Mouse (Mus musculus): ENCODE results near the gene 1700001O22Rik. TPM values are rescaled to one million over a fixed set of nuclear protein-coding genes. Genes with fewer than 3 reads are reported as not detected.

The 1700001O22Rik gene
- polyA plus RNA-seq, 1 experiment from 2014 or later: 3.7 TPM

DNA sequence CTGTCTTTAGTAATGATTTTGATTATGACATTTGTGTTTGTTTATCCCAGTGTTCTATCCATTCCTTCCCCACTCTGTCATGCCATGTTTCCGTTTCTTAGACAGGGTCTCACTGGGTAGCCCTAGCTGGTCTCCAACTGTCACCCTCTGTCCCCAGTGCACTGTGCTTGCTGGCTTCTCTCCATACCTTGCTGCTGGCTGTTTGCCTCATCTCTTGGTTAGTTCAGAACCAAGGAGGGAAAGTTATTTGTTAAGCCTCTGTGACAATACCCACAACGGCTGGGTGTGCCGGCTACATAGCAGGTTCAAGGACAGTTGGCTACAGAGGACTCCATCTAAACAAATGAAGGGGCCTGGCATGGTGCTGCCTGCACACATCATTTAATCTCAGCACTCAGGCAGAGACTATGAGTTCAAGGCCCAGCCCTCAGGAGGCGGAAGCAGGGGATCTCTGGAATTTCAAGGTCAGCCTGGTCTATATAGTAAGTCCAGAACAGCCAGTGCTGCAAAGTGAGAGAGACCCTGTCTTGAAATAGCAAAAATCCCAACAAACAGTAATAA lies 55.8 kb downstream of the 1700001O22Rik start:
- ATAC-seq (ENCODE audit: insufficient number of reproducible peaks, low FRiP score, low TSS enrichment, low read depth): no peak
- H3K9ac ChIP-seq: no peak overlapping the region

More for the DNA sequence above, 55.8 kb downstream of the 1700001O22Rik start:
- Histone ChIP-seq H3K36me3 (no peaks in the 10 kb centered on the region), H3K9me3 (replicated peaks) (no peaks in the 10 kb centered on the region), H3K27me3 (no peaks in the 10 kb centered on the region), H3K4me3 (replicated peaks) (no peak overlapping the region), H3K4me2 (replicated peaks) (no peak overlapping the region), H3K4me1 (peaks cover 18% of the 10 kb centered on the region), H3K27ac (replicated peaks) (no peak overlapping the region)
- 82% methylated on average over 4 of the region's 4 CpGs for WGBS

Other genes with a start within 250 kb of the 1700001O22Rik start
- 1.8 and 3.2 TPM in 2 replicates for gene Cstad, start 208.6 kb downstream of the 1700001O22Rik start, polyA plus RNA-seq (2015; fragmentation: Nextera tagmentation; extraction: Ambion mirVana)
- gene Ntmt1, start 4.2 kb upstream of the 1700001O22Rik start, polyA plus RNA-seq (2015; fragmentation: Nextera tagmentation; extraction: Ambion mirVana): 85.9 and 87.0 TPM in 2 replicates
- 37.8 and 37.9 TPM in 2 replicates for gene Asb6, start 26.7 kb upstream of the 1700001O22Rik start, polyA plus RNA-seq (2015; fragmentation: Nextera tagmentation; extraction: Ambion mirVana)
- gene Prrx2, start 31.3 kb upstream of the 1700001O22Rik start, polyA plus RNA-seq (2015; fragmentation: Nextera tagmentation; extraction: Ambion mirVana): 77.3 and 88.8 TPM in 2 replicates
- 27.0 and 32.4 TPM in 2 replicates for gene Ptges, start 126.2 kb upstream of the 1700001O22Rik start, polyA plus RNA-seq (2015; fragmentation: Nextera tagmentation; extraction: Ambion mirVana)
- gene Tor1b, start 149.3 kb upstream of the 1700001O22Rik start, polyA plus RNA-seq (2015; fragmentation: Nextera tagmentation; extraction: Ambion mirVana): 41.4 and 41.6 TPM in 2 replicates
- gene Tor1a, start 164.3 kb upstream of the 1700001O22Rik start, polyA plus RNA-seq (2015; fragmentation: Nextera tagmentation; extraction: Ambion mirVana): 79.1 and 84.7 TPM in 2 replicates
- gene BC005624, start 178.5 kb upstream of the 1700001O22Rik start, polyA plus RNA-seq (2015; fragmentation: Nextera tagmentation; extraction: Ambion mirVana): 64.4 TPM in 2 replicates
- gene Usp20, start 178.6 kb upstream of the 1700001O22Rik start, polyA plus RNA-seq (2015; fragmentation: Nextera tagmentation; extraction: Ambion mirVana): 29.4 and 31.1 TPM in 2 replicates

All from embryonic facial prominence, embryonic 15.5 days (tissue).